Mouse (Mus musculus): Measurements from ENCODE around the gene Sebox. TPM values are rescaled to one million over a fixed set of nuclear protein-coding genes. Genes with fewer than 3 reads are reported as not detected.

The Sebox gene
- not detected in 2 replicates for polyA plus RNA-seq (2012; ENCODE audit: low replicate concordance)

DNA sequence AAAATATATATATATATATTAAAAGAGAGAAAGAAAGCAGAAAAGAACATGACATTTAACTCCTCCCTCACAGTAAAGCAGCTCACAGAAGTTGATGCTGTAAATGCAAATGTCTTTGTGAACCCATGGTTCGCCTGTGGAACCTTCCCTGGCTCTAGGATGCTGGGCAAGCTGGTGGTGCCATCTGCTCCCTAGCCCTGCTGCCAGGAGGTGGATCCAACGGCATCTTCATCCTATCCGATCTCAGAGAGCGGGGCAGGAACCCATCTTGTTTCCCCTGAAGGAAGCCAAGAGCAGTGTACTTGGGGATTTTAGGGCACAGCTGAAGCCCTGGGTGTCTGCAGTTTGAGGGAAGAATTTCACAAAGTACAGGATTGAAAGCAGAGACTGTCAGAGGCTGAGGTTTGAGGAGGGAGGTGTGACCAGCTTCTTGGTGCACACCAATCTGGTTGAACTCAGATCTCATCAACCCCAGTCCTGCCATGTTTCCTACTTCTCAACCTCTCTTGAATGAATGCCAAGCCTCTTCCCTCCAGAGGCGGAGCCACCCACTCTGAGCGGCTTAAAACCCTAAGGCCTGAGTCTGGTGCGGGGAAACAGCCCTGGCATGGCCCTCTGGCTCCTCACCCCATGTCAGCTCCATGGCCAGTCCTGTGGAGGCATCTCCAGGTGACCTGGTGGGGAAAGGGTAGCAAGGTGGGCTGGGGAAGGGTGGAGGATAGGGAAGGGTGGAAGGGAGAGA, at the start of gene Sebox:
TSS of gene Sebox (plus strand) at position 539 of the 742 bp plus-strand sequence.

DNA sequence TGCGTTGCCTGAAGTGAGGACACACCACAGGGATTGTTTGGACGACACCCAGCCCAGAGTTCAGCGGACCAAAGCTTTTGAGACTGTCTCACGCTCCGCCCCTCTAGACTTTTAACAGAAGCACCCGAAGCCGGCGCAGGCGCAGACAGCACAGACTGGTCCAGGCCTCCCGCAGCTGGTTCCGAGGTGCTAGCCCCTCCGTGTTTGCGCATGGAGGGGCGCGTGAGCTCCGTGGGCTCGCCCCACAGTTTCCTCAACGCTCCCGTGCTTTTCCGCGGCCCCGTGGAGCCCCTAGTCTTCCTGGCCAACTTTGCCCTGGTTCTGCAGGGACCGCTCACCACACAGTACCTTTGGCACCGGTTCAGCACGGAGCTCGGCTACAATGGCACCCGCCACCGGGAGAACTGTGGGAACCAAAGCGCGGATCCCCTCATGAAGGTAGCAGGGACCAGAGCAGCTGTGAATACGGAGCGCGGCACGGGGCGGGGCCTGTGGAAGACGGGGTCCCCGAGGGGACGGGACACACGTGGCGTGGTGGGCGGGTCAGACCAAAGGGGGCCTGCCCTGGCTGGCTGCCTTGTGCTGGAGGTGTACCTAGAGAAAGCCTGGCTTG, 37.6 kb upstream of the Sebox start, which contains the start of gene Slc46a1:
TSS of gene Slc46a1 (plus strand) at position 130 of the 613 bp plus-strand sequence.

GRCm38 (mm10) chr11:78497544-78498522, 5.4 kb upstream of the Sebox start, which contains the start of gene Sarm1:
Sarm1 (minus strand) TSS chr11:78497754.

GRCm38 (mm10) chr11:78499004-78499403, 4.2 kb upstream of the Sebox start, which contains the start of gene Vtn:
Vtn (plus strand) TSS chr11:78499091.

GRCm38 (mm10) chr11:78512025-78512957, 9.0 kb downstream of the Sebox start, which contains the start of the genes Tmem199 and Poldip2:
Tmem199 (minus strand) TSS chr11:78512172.
Poldip2 (plus strand) TSS chr11:78512193.

DNA sequence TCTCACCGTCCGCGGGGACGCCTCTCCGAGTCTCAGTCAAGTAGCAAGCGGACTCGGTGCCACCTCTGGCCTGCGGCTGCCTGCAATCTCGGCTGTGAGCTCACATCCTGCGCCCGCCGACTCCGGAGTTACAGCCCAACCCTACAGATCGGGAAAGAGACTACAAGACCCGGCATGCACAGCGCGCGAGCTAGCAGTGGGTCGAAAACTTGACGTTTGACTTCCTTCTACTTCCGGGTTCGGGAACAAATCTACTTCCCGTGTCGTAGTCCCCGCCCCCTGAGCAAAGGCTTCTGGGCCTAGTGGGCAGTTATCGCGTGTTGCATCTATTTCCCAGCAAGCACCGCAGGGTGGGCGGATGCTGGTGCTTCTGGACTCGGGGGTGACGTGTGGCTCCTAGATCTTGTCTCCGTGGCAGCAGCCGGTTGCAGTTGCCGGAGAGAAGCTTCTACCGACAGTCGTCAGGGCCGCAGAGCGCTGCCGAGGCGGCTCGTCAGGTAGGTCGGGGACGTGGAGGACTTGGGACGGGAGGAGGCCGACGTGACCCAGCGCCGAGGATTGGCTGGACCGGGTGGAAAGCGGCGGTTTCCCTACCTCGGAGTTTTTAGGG, 32.9 kb downstream of the Sebox start, which contains the start of the genes Tnfaip1 and Ift20:
TSS of gene Tnfaip1 (minus strand) at position 253 of the 610 bp plus-strand sequence.
TSS of gene Ift20 (plus strand) at position 282 of the 610 bp plus-strand sequence.

GRCm38 (mm10) chr11:78550168-78551058, 47.2 kb downstream of the Sebox start, which contains the start of gene Tmem97:
Tmem97 (minus strand) TSS chr11:78550777.

Other genes starting within 250 kb of the Sebox start
- 12.0 and 69.9 TPM in 2 replicates for gene 2610507B11Rik, start 241.7 kb upstream of the Sebox start, polyA plus RNA-seq (2012; ENCODE audit: low replicate concordance)
- not detected in 2 replicates for gene BC030499, start 212.6 kb upstream of the Sebox start, polyA plus RNA-seq (2012; ENCODE audit: low replicate concordance)
- 13.8 and 44.5 TPM in 2 replicates for gene Spag5, start 201.9 kb upstream of the Sebox start, polyA plus RNA-seq (2012; ENCODE audit: low replicate concordance)
- 0.27 and 1.1 TPM in 2 replicates for gene Aldoc, start 180.5 kb upstream of the Sebox start, polyA plus RNA-seq (2012; ENCODE audit: low replicate concordance)
- 15.9 and 90.3 TPM in 2 replicates for gene Pigs, start 175.0 kb upstream of the Sebox start, polyA plus RNA-seq (2012; ENCODE audit: low replicate concordance)
- gene Unc119, start 160.0 kb upstream of the Sebox start, polyA plus RNA-seq (2012; ENCODE audit: low replicate concordance): 13.1 and 20.8 TPM in 2 replicates
- gene Foxn1, start 116.9 kb upstream of the Sebox start, polyA plus RNA-seq (2012; ENCODE audit: low replicate concordance): not detected in 2 replicates
- 0.07 TPM in 1 of 2 replicates, not detected in the other for gene Slc13a2, start 81.2 kb upstream of the Sebox start, polyA plus RNA-seq (2012; ENCODE audit: low replicate concordance)
- gene Slc46a1, start 37.8 kb upstream of the Sebox start, polyA plus RNA-seq (2012; ENCODE audit: low replicate concordance): 0.43 and 3.0 TPM in 2 replicates
- 0.05 and 0.11 TPM in 2 replicates for gene Sarm1, start 5.7 kb upstream of the Sebox start, polyA plus RNA-seq (2012; ENCODE audit: low replicate concordance)
- not detected in 2 replicates for gene Vtn, start 4.4 kb upstream of the Sebox start, polyA plus RNA-seq (2012; ENCODE audit: low replicate concordance)
- gene Tmem199, start 8.7 kb downstream of the Sebox start, polyA plus RNA-seq (2012; ENCODE audit: low replicate concordance): 24.3 and 26.0 TPM in 2 replicates
- gene Poldip2, start 8.7 kb downstream of the Sebox start, polyA plus RNA-seq (2012; ENCODE audit: low replicate concordance): 34.6 and 38.5 TPM in 2 replicates
- gene Tnfaip1, start 32.9 kb downstream of the Sebox start, polyA plus RNA-seq (2012; ENCODE audit: low replicate concordance): 4.0 and 5.9 TPM in 2 replicates
- gene Ift20, start 32.9 kb downstream of the Sebox start, polyA plus RNA-seq (2012; ENCODE audit: low replicate concordance): 8.6 and 41.0 TPM in 2 replicates
- 17.5 and 30.4 TPM in 2 replicates for gene Tmem97, start 47.3 kb downstream of the Sebox start, polyA plus RNA-seq (2012; ENCODE audit: low replicate concordance)
- gene Nlk, start 193.9 kb downstream of the Sebox start, polyA plus RNA-seq (2012; ENCODE audit: low replicate concordance): 14.5 and 32.1 TPM in 2 replicates
- gene Ccnq, start 248.3 kb downstream of the Sebox start, polyA plus RNA-seq (2012; ENCODE audit: low replicate concordance): 40.6 and 45.6 TPM in 2 replicates

All from leukemia stem cell, adult 10-12 weeks (primary cell).